Mouse (Mus musculus): ENCODE measurements at regions not wholly inside any gene's neighbourhood (a gene's known extent, or its start where the extent isn't known, plus 50 kb on each side); places are given as distances from the start of the nearest gene placed in this dataset.
A peak's percentile ranks its signal among the peaks of the same experiment; 100 is the strongest.

GRCm38 (mm10) chr19:21214253-21214652 is 57.8 kb upstream of the Zfand5 start:
- no peak for DNase-seq (ENCODE audit: low spot score in 2 of 2)

GRCm38 (mm10) chr19:21193461-21193860 is 78.6 kb upstream of the Zfand5 start:
- no peak for DNase-seq (ENCODE audit: low spot score in 2 of 2)

- DNase-seq (ENCODE audit: low spot score in 2 of 2): no peak
Measured at GRCm38 (mm10) chr19:21192576-21192975, 79.5 kb upstream of the Zfand5 start.

- DNase-seq (ENCODE audit: low spot score in 2 of 2): no peak
Measured at GRCm38 (mm10) chr19:21189216-21189615, 82.9 kb upstream of the Zfand5 start.

GRCm38 (mm10) chr19:21186656-21187055 is 85.4 kb upstream of the Zfand5 start:
- no peak for DNase-seq (ENCODE audit: low spot score in 2 of 2)

- no peak for DNase-seq (ENCODE audit: low spot score in 2 of 2)
Measured at GRCm38 (mm10) chr19:21186016-21186415, 86.1 kb upstream of the Zfand5 start.

- DNase-seq (ENCODE audit: low spot score in 2 of 2): no peak
Measured at GRCm38 (mm10) chr19:21183028-21183427, 89.0 kb upstream of the Zfand5 start.

- no peak for DNase-seq (ENCODE audit: low spot score in 2 of 2)
Measured at GRCm38 (mm10) chr19:21179886-21180285, 92.2 kb upstream of the Zfand5 start.

GRCm38 (mm10) chr19:21175426-21175831 is 96.6 kb upstream of the Zfand5 start:
- no peak for DNase-seq (ENCODE audit: low spot score in 2 of 2)

- DNase-seq (ENCODE audit: low spot score in 2 of 2): no peak
Measured at GRCm38 (mm10) chr19:21174636-21175035, 97.4 kb upstream of the Zfand5 start.

GRCm38 (mm10) chr19:21173896-21174483 is 98.1 kb upstream of the Zfand5 start:
- DNase-seq (ENCODE audit: low spot score in 2 of 2): no peak

GRCm38 (mm10) chr19:21171191-21171590 is 100.9 kb upstream of the Zfand5 start:
- DNase-seq (ENCODE audit: low spot score in 2 of 2): no peak

GRCm38 (mm10) chr19:21170785-21171184 is 101.3 kb upstream of the Zfand5 start:
- DNase-seq (ENCODE audit: low spot score in 2 of 2): no peak

- no peak for DNase-seq (ENCODE audit: low spot score in 2 of 2)
Measured at GRCm38 (mm10) chr19:21166939-21167338, 105.1 kb upstream of the Zfand5 start.

- no peak for DNase-seq (ENCODE audit: low spot score in 2 of 2)
Measured at GRCm38 (mm10) chr19:21166465-21166860, 105.6 kb upstream of the Zfand5 start.

GRCm38 (mm10) chr19:21165763-21166464 is 106.2 kb upstream of the Zfand5 start:
- no peak for DNase-seq (ENCODE audit: low spot score in 2 of 2)

GRCm38 (mm10) chr19:21163978-21164377 is 108.1 kb upstream of the Zfand5 start:
- DNase-seq (ENCODE audit: low spot score in 2 of 2): no peak

GRCm38 (mm10) chr19:21160946-21161345 is 111.1 kb upstream of the Zfand5 start:
- DNase-seq (ENCODE audit: low spot score in 2 of 2): no peak

- no peak for DNase-seq (ENCODE audit: low spot score in 2 of 2)
Measured at GRCm38 (mm10) chr19:21159189-21160137, 112.6 kb upstream of the Zfand5 start.

- DNase-seq (ENCODE audit: low spot score in 2 of 2): no peak
Measured at GRCm38 (mm10) chr19:21154162-21154561, 117.9 kb upstream of the Zfand5 start.

GRCm38 (mm10) chr19:21152027-21152426 is 120.1 kb upstream of the Zfand5 start:
- DNase-seq (ENCODE audit: low spot score in 2 of 2): peak in 1 of 2 experiments; percentile 41

GRCm38 (mm10) chr19:21150849-21151248 is 121.2 kb upstream of the Zfand5 start:
- no peak for DNase-seq (ENCODE audit: low spot score in 2 of 2)

All from frontal cortex, postnatal 36 days (tissue).